ENCODE assay signal across 8 mouse cellular contexts in the genomic region with DNA sequence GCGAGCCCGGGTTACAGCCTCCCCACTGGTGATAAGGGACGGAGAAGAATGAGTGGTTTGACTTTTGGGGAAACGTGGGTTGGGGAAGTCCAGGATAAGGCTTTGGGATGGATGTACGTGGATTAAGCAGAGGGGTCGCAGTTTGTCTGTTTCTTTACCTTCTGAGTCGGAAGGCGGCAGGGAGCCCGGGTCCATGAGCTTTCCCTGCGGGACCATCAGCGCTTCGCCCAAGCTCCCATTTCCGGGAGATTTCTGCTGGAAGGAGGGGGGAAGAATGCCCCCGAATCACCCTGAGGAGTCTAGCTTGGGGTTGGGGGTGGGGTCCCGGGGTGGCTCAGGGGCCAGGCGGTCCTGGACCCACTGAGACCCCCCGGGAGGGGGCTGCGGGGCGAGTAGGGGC. TPM values are rescaled to one million over a fixed set of nuclear protein-coding genes. Genes with fewer than 3 reads are reported as not detected.
A peak's percentile ranks its signal among the peaks of the same experiment; 100 is the strongest.
DNase-seq lines count a peak whose midpoint lies in the region; ATAC-seq and TF ChIP-seq lines count a peak whose summit lies in the region.

No protein-coding gene starts in this region.

- TF ChIP-seq POLR2A in olfactory bulb, adult 2 months (IDR thresholded peaks at IDR 0.05; ENCODE audit: insufficient read depth, low read depth, low read length), result no peak

- H3K9ac ChIP-seq in embryonic facial prominence, embryonic 13.5 days, result peak overlapping the region; percentile 71
- peak overlapping the region; percentile 76 for H3K9ac ChIP-seq in limb, embryonic 11.5 days (ENCODE audit: low read length)

- ATAC-seq in embryonic facial prominence, embryonic 13.5 days (ENCODE audit: insufficient number of reproducible peaks, insufficient read depth, low FRiP score, low TSS enrichment, low read depth), result no peak
- no peak; the same call in 1 of the 2 replicates for ATAC-seq in limb, embryonic 11.5 days (ENCODE audit: insufficient number of reproducible peaks, low FRiP score, low TSS enrichment, low read depth)

- peaks cover 70% of the 10 kb centered on the region for H3K27me3 ChIP-seq in embryonic facial prominence, embryonic 13.5 days
- peaks cover 11% of the 10 kb centered on the region; the same call in 1 of the 2 replicates for H3K27me3 ChIP-seq in limb, embryonic 11.5 days (ENCODE audit: control insufficient read depth, insufficient read depth, low read length)

- TF ChIP-seq CTCF in layer of hippocampus, adult 2 months (conservative IDR thresholded peaks at IDR 0.05), result no peak
- no peak for TF ChIP-seq CTCF in olfactory bulb, adult 2 months (IDR thresholded peaks at IDR 0.05; ENCODE audit: insufficient read depth, low read depth, low read length)

- H3K4me2 ChIP-seq in embryonic facial prominence, embryonic 13.5 days, result peak overlapping the region; percentile 98
- peak overlapping the region; percentile 76 for H3K4me2 ChIP-seq in limb, embryonic 11.5 days (ENCODE audit: low read depth, severe bottlenecking)

- H3K4me3 ChIP-seq in layer of hippocampus, adult 2 months, result peak overlapping the region; percentile 64
- H3K4me3 ChIP-seq in embryonic facial prominence, embryonic 13.5 days, result peak overlapping the region; percentile 58
- peak overlapping the region; percentile 52 for H3K4me3 ChIP-seq in limb, embryonic 11.5 days (ENCODE audit: low read depth, low read length)
- peak overlapping the region; percentile 30 for H3K4me3 ChIP-seq in olfactory bulb, adult 2 months (ENCODE audit: insufficient read depth, low read depth, low read length)

- H3K9me3 ChIP-seq in embryonic facial prominence, embryonic 13.5 days, result no peaks in the 10 kb centered on the region
- no peaks in the 10 kb centered on the region for H3K9me3 ChIP-seq in limb, embryonic 11.5 days (ENCODE audit: control insufficient read depth, low read length)

- H3K27ac ChIP-seq in layer of hippocampus, adult 2 months, result peak overlapping the region; percentile 81
- H3K27ac ChIP-seq in embryonic facial prominence, embryonic 13.5 days, result peak overlapping the region; percentile 28; the same call in 1 of the 2 replicates
- H3K27ac ChIP-seq in limb, embryonic 11.5 days (replicated peaks; ENCODE audit: low read depth, low read length), result peak overlapping the region; percentile 83
- H3K27ac ChIP-seq in olfactory bulb, adult 2 months (ENCODE audit: insufficient read depth, low read depth, low read length), result peak overlapping the region; percentile 46; the same call in 1 of the 2 replicates

- peaks cover 27% of the 10 kb centered on the region for H3K4me1 ChIP-seq in embryonic facial prominence, embryonic 13.5 days
- H3K4me1 ChIP-seq in limb, embryonic 11.5 days (ENCODE audit: control insufficient read depth, insufficient read depth, low read length), result 0 out of 2 replicates have a peak, but pooled peaks cover 11% of the 10 kb centered on the region
- peaks cover 37% of the 10 kb centered on the region for H3K4me1 ChIP-seq in olfactory bulb, adult 2 months (ENCODE audit: control insufficient read depth, insufficient read depth, low read length)

- DNase-seq in layer of hippocampus, adult 2 months (ENCODE audit: low spot score in 2 of 2), result no peak
- DNase-seq in layer of hippocampus, postnatal 25 days (ENCODE audit: extremely low spot score in 1 of 2, low spot score in 1 of 2), result no peak
- peak; percentile 50 for DNase-seq in limb, embryonic 11.5 days (ENCODE audit: low spot score)
- DNase-seq in right cerebral cortex, postnatal 25 days, result no peak
- no peak for DNase-seq in cerebellum, adult 8-10 months
- no peak for DNase-seq in adrenal gland, postnatal 36 days

- under 1% methylated on average over 19 of the region's 19 CpGs for WGBS in embryonic facial prominence, embryonic 13.5 days
- WGBS in limb, embryonic 11.5 days, result under 1% methylated on average over 17 of the region's 19 CpGs
- 2% methylated on average over 19 of the region's 19 CpGs for WGBS in olfactory bulb, adult 2 months

- H3K36me3 ChIP-seq in embryonic facial prominence, embryonic 13.5 days, result no peaks in the 10 kb centered on the region
- no peaks in the 10 kb centered on the region for H3K36me3 ChIP-seq in limb, embryonic 11.5 days (ENCODE audit: control insufficient read depth, insufficient read depth, low read length)

RNA-seq across cellular contexts. Expression of a gene that starts 1.1 kb away (rescaled TPM):
- 10 to 100 TPM; 10.1 to 10.7 TPM for total RNA-seq in layer of hippocampus, adult 2 months (2021)
- 10 to 100 TPM; 14.9 to 18.3 TPM for total RNA-seq in layer of hippocampus, postnatal 25 days (2021)
- polyA plus RNA-seq in embryonic facial prominence, embryonic 13.5 days (2015; fragmentation: Nextera tagmentation; extraction: Ambion mirVana), result 11.1 and 13.2 TPM in 2 replicates
- polyA plus RNA-seq in limb, embryonic 11.5 days (2014; fragmentation: Nextera tagmentation; extraction: Ambion mirVana), result 27.6 and 29.3 TPM in 2 replicates
- not detected in 2 replicates for polyA plus RNA-seq in olfactory bulb, adult 2 months (2012; ENCODE audit: insufficient read depth, insufficient read length, low replicate concordance, missing spikeins)
- total RNA-seq in adrenal gland, postnatal 36 days (2021), result 1 to 10 TPM; 1.2 to 3.0 TPM

RNA-seq across cellular contexts. Expression of a gene that starts 51.4 kb away (rescaled TPM):
- 10 to 100 TPM; 33.2 to 38.4 TPM for total RNA-seq in layer of hippocampus, adult 2 months (2021)
- 10 to 100 TPM; 34.3 to 37.2 TPM for total RNA-seq in layer of hippocampus, postnatal 25 days (2021)
- polyA plus RNA-seq in embryonic facial prominence, embryonic 13.5 days (2015; fragmentation: Nextera tagmentation; extraction: Ambion mirVana), result 45.0 and 49.0 TPM in 2 replicates
- 52.0 and 61.8 TPM in 2 replicates for polyA plus RNA-seq in limb, embryonic 11.5 days (2014; fragmentation: Nextera tagmentation; extraction: Ambion mirVana)
- polyA plus RNA-seq in olfactory bulb, adult 2 months (2012; ENCODE audit: insufficient read depth, insufficient read length, low replicate concordance, missing spikeins), result not detected in 2 replicates
- 10 to 100 TPM; 23.9 to 25.7 TPM for total RNA-seq in adrenal gland, postnatal 36 days (2021)

Comparison
In these comparisons a context has a peak if more than half of its experiments do, and no peak if none do; other contexts are left out.
1. H3K27ac ChIP-seq: peak in every context shown above with its lines; median percentile 83 in limb, embryonic 11.5 days; 81 in layer of hippocampus, adult 2 months; 46 in olfactory bulb, adult 2 months; 28 in embryonic facial prominence, embryonic 13.5 days.